Mouse (Mus musculus) erythroblast, embryonic 14.5 days (primary cell): ENCODE measurements around the gene Ints6l. TPM values are rescaled to one million over a fixed set of nuclear protein-coding genes. Genes with fewer than 3 reads are reported as not detected.

Experiments used
- H3K27me3 ChIP-seq: 2 replicates; pipeline ENCODE4 v1.6.1; 2012; ENCODE audit warnings: inconsistent platforms; ENCODE audit not compliant: control insufficient read depth
- H3K36me3 ChIP-seq: 2 replicates; pipeline ENCODE4 v1.6.1; 2012; ENCODE audit warnings: mild to moderate bottlenecking, inconsistent platforms; ENCODE audit not compliant: control insufficient read depth
- H3K4me1 ChIP-seq: 2 replicates; pipeline ENCODE4 v1.6.1; 2012; ENCODE audit warnings: inconsistent platforms; ENCODE audit not compliant: control insufficient read depth
- H3K4me3 ChIP-seq: replicated peaks from 2 replicates; pipeline ENCODE3; 2012; ENCODE audit warnings: moderate library complexity, mild to moderate bottlenecking, inconsistent platforms
- H3K9me3 ChIP-seq: 2 replicates; pipeline ENCODE4 v1.6.1; 2012; ENCODE audit warnings: low read length, inconsistent platforms, mixed read lengths; ENCODE audit not compliant: control insufficient read depth
- GATA1 ChIP-seq: IDR thresholded peaks from 2 replicates; pipeline ENCODE4 v1.6.1; 2012; ENCODE audit warnings: low read length, inconsistent platforms, mixed read lengths
- TAL1 ChIP-seq: IDR thresholded peaks from 3 replicates; pipeline ENCODE4 v1.6.1; 2012; ENCODE audit warnings: low read length, inconsistent platforms, mixed read lengths
- polyA plus RNA-seq: library from polyadenylated mRNA; stranded (reverse); fragments of >175 nt; gene quantifications from 2 replicates; pipeline ENCODE4 v1.2.3, GENCODE M21; 2012

Ints6l gene
- polyA plus RNA-seq, 1 experiment: 2.1 TPM

- Histone ChIP-seq H3K27me3 (no peaks in the 10 kb centered on the region), H3K4me3 (peak overlapping the region; percentile 97), H3K36me3 (peaks cover 22% of the 10 kb centered on the region), H3K9me3 (peaks cover 3% of the 10 kb centered on the region; the same call in 1 of the 2 replicates), H3K4me1 (peaks cover 42% of the 10 kb centered on the region)
- TF ChIP-seq GATA1: no peak
- TF ChIP-seq TAL1: no peak
Observed at GRCm38 (mm10) chrX:56455372-56456246, 952 bp downstream of the Ints6l start.

- H3K4me1 ChIP-seq: peaks cover 47% of the 10 kb centered on the region
- H3K36me3 ChIP-seq: peaks cover 30% of the 10 kb centered on the region
- peaks cover 3% of the 10 kb centered on the region; the same call in 1 of the 2 replicates for H3K9me3 ChIP-seq
- peak overlapping the region; percentile 97 for H3K4me3 ChIP-seq
- H3K27me3 ChIP-seq: no peaks in the 10 kb centered on the region
- TF ChIP-seq TAL1: peak; percentile 74
- TF ChIP-seq GATA1: peak; percentile 78
Observed at GRCm38 (mm10) chrX:56456379-56456778, 1.7 kb downstream of the Ints6l start.

GRCm38 (mm10) chrX:56462020-56462933, 7.6 kb downstream of the Ints6l start:
- Histone ChIP-seq H3K4me1 (peaks cover 65% of the 10 kb centered on the region), H3K27me3 (no peaks in the 10 kb centered on the region)
- TF ChIP-seq TAL1 (no peak), GATA1 (no peak)

GRCm38 (mm10) chrX:56464906-56465305, 10.2 kb downstream of the Ints6l start:
- H3K4me3 ChIP-seq: no peak overlapping the region

More at GRCm38 (mm10) chrX:56462020-56462933, 7.6 kb downstream of the Ints6l start:
- peaks cover 87% of the 10 kb centered on the region for H3K36me3 ChIP-seq
- no peak overlapping the region for H3K4me3 ChIP-seq
- H3K9me3 ChIP-seq: no peaks in the 10 kb centered on the region

GRCm38 (mm10) chrX:56467688-56468087, 13.0 kb downstream of the Ints6l start:
- H3K4me1 ChIP-seq: peaks cover 30% of the 10 kb centered on the region
- TF ChIP-seq TAL1: no peak
- peaks cover 2% of the 10 kb centered on the region; the same call in 1 of the 2 replicates for H3K9me3 ChIP-seq
- H3K36me3 ChIP-seq: peaks cover 87% of the 10 kb centered on the region
- H3K4me3 ChIP-seq: no peak overlapping the region
- no peaks in the 10 kb centered on the region for H3K27me3 ChIP-seq

More at GRCm38 (mm10) chrX:56464906-56465305, 10.2 kb downstream of the Ints6l start:
- Histone ChIP-seq H3K4me1 (peaks cover 54% of the 10 kb centered on the region), H3K36me3 (peaks cover 96% of the 10 kb centered on the region), H3K27me3 (no peaks in the 10 kb centered on the region), H3K9me3 (no peaks in the 10 kb centered on the region)
- TF ChIP-seq GATA1 (no peak), TAL1 (no peak)

GRCm38 (mm10) chrX:56468422-56468821, 13.8 kb downstream of the Ints6l start:
- H3K4me3 ChIP-seq: no peak overlapping the region
- peaks cover 2% of the 10 kb centered on the region; the same call in 1 of the 2 replicates for H3K9me3 ChIP-seq
- TF ChIP-seq GATA1 (no peak), TAL1 (no peak)
- no peaks in the 10 kb centered on the region for H3K27me3 ChIP-seq
- peaks cover 24% of the 10 kb centered on the region for H3K4me1 ChIP-seq
- peaks cover 87% of the 10 kb centered on the region for H3K36me3 ChIP-seq

- no peaks in the 10 kb centered on the region for H3K4me1 ChIP-seq
- H3K27me3 ChIP-seq: no peaks in the 10 kb centered on the region
- peaks cover 2% of the 10 kb centered on the region; the same call in 1 of the 2 replicates for H3K9me3 ChIP-seq
- peaks cover 82% of the 10 kb centered on the region for H3K36me3 ChIP-seq
- TF ChIP-seq TAL1: no peak
- no peak for TF ChIP-seq GATA1
- H3K4me3 ChIP-seq: no peak overlapping the region
Observed at GRCm38 (mm10) chrX:56474035-56474434, 19.4 kb downstream of the Ints6l start.

GRCm38 (mm10) chrX:56477553-56477952, 22.9 kb downstream of the Ints6l start:
- Histone ChIP-seq H3K9me3 (no peaks in the 10 kb centered on the region), H3K4me3 (no peak overlapping the region), H3K27me3 (no peaks in the 10 kb centered on the region), H3K4me1 (no peaks in the 10 kb centered on the region), H3K36me3 (peaks cover 93% of the 10 kb centered on the region)
- TF ChIP-seq TAL1: no peak
- TF ChIP-seq GATA1: no peak
